Mouse (Mus musculus) CH12.LX (cell line): ENCODE measurements around the gene C9orf72. TPM values are rescaled to one million over a fixed set of nuclear protein-coding genes. Genes with fewer than 3 reads are reported as not detected.

Source experiments
- DNase-seq: peaks from one replicate; pipeline ENCODE4 v3.0.0-alpha.2; 2013; ENCODE audit errors: extremely low read depth
- H3K27ac ChIP-seq: 2 replicates; pipeline ENCODE4 v1.5.1; 2012; ENCODE audit warnings: low read depth, mild to moderate bottlenecking, control low read depth, moderate library complexity; ENCODE audit not compliant: insufficient read depth
- H3K27me3 ChIP-seq: replicated peaks from 2 replicates; pipeline ENCODE3; 2012; ENCODE audit warnings: inconsistent platforms
- H3K36me3 ChIP-seq, 2 experiments: replicated peaks in 1 of 2; 2 replicates each; pipeline versions ENCODE3 to v1.6.1; 2012; ENCODE audit warnings: inconsistent platforms in 1 of 2, low read length in 1 of 2, mild to moderate bottlenecking in 1 of 2, mixed read lengths in 1 of 2, moderate library complexity in 1 of 2; ENCODE audit not compliant: control insufficient read depth in 1 of 2, insufficient read depth in 1 of 2
- H3K4me1 ChIP-seq, 2 experiments: 2 replicates each; pipeline ENCODE4 v1.6.1; 2012; ENCODE audit warnings: inconsistent platforms in 1 of 2, moderate library complexity in 1 of 2; ENCODE audit not compliant: insufficient read depth in 2 of 2, control insufficient read depth in 1 of 2
- H3K4me2 ChIP-seq: 2 replicates; pipeline ENCODE4 v1.6.1; 2012; ENCODE audit warnings: low read depth, mild to moderate bottlenecking, control low read depth; ENCODE audit not compliant: poor library complexity, insufficient read depth, severe bottlenecking
- H3K4me3 ChIP-seq, 3 experiments: fragments of 150-350 bp in 1 of 3; sonication (generic) in 1 of 3; replicated peaks in 1 of 3; 2 replicates each; pipeline versions ENCODE3 to v1.5.1; 2011 to 2012; ENCODE audit warnings: low read depth in 2 of 3, low read length in 2 of 3, mild to moderate bottlenecking in 2 of 3, moderate library complexity in 2 of 3, control low read depth in 1 of 3, improper control_type of control experiment in 1 of 3, inconsistent platforms in 1 of 3, mixed read lengths in 1 of 3; ENCODE audit not compliant: poor library complexity in 1 of 3
- H3K79me2 ChIP-seq: replicated peaks from 2 replicates; pipeline ENCODE4 v1.6.1; 2012; ENCODE audit warnings: mild to moderate bottlenecking, moderate library complexity; ENCODE audit not compliant: control insufficient read depth, poor library complexity, insufficient read depth, severe bottlenecking; ENCODE audit errors: extremely low read depth
- H3K9ac ChIP-seq: 2 replicates; pipeline ENCODE4 v1.6.1; 2012; ENCODE audit warnings: low read depth, mild to moderate bottlenecking, control low read depth, moderate library complexity; ENCODE audit not compliant: insufficient read depth
- H3K9me3 ChIP-seq: replicated peaks from 2 replicates; pipeline ENCODE3; 2012; ENCODE audit warnings: low read length, inconsistent platforms, mixed read lengths
- CHD1 ChIP-seq: IDR thresholded peaks from 2 replicates; pipeline ENCODE4 v1.6.1; 2012; ENCODE audit warnings: low read depth, low read length, improper control_type of control experiment, inconsistent platforms
- CHD2 ChIP-seq: IDR thresholded peaks from 2 replicates; pipeline ENCODE4 v1.6.1; 2011; ENCODE audit warnings: low read length, improper control_type of control experiment
- CTCF ChIP-seq, 2 experiments: IDR thresholded peaks in 1 of 2; conservative IDR thresholded peaks in 1 of 2; 2 replicates each; pipeline ENCODE4 v1.5.1; 2011 to 2012; ENCODE audit warnings: low read depth in 2 of 2, low read length in 2 of 2, improper control_type of control experiment in 1 of 2, inconsistent platforms in 1 of 2, mild to moderate bottlenecking in 1 of 2, moderate library complexity in 1 of 2
- JUN ChIP-seq: IDR thresholded peaks from 2 replicates; pipeline ENCODE4 v1.6.1; 2011; ENCODE audit warnings: low read depth, mild to moderate bottlenecking, low read length, improper control_type of control experiment, moderate library complexity; ENCODE audit not compliant: insufficient read depth
- JUND ChIP-seq: conservative IDR thresholded peaks from 2 replicates; pipeline ENCODE4 v1.6.1; 2011; ENCODE audit warnings: low read depth, low read length, improper control_type of control experiment
- NRF1 ChIP-seq: IDR thresholded peaks from 2 replicates; pipeline ENCODE4 v1.6.1; 2014; ENCODE audit warnings: low read depth, mild to moderate bottlenecking, inconsistent platforms, low read length, improper control_type of control experiment, moderate library complexity
- PAX5 ChIP-seq: IDR thresholded peaks from 2 replicates; pipeline ENCODE4 v1.6.1; 2012; ENCODE audit warnings: low read length, inconsistent platforms, mixed read lengths
- POLR2AphosphoS2 ChIP-seq: IDR thresholded peaks from 2 replicates; pipeline ENCODE4 v1.6.1; 2011; ENCODE audit warnings: low read depth, low read length, improper control_type of control experiment
- RCOR1 ChIP-seq: conservative IDR thresholded peaks from 2 replicates; pipeline ENCODE4 v1.6.1; 2012; ENCODE audit warnings: low read depth, mild to moderate bottlenecking, inconsistent platforms, low read length, improper control_type of control experiment
- SMC3 ChIP-seq: IDR thresholded peaks from 2 replicates; pipeline ENCODE4 v1.6.1; 2011; ENCODE audit warnings: low read depth, low read length, improper control_type of control experiment
- TBP ChIP-seq: conservative IDR thresholded peaks from 2 replicates; pipeline ENCODE4 v1.6.1; 2011; ENCODE audit warnings: low read depth, low read length, improper control_type of control experiment
- TCF12 ChIP-seq: IDR thresholded peaks from 2 replicates; pipeline ENCODE4 v1.6.1; 2014; ENCODE audit warnings: low read depth, mild to moderate bottlenecking, inconsistent platforms, low read length, improper control_type of control experiment
- USF2 ChIP-seq: conservative IDR thresholded peaks from 2 replicates; pipeline ENCODE4 v1.6.1; 2011; ENCODE audit warnings: low read depth, low read length, improper control_type of control experiment
- ZC3H11A ChIP-seq: IDR thresholded peaks from 2 replicates; pipeline ENCODE4 v1.6.1; 2012; ENCODE audit warnings: low read depth, mild to moderate bottlenecking, inconsistent platforms, low read length, improper control_type of control experiment
- ZMIZ1 ChIP-seq: IDR thresholded peaks from 2 replicates; pipeline ENCODE4 v1.6.1; 2012; ENCODE audit warnings: low read depth, mild to moderate bottlenecking, inconsistent platforms, low read length, improper control_type of control experiment
- dilution Hi-C: fragments of 300-500 bp; cut with MboI; formaldehyde crosslinking; loops from 2 replicates; pipeline ENCODE4 v1.14.3; 2020; ENCODE audit warnings: low sequenced_read_pairs; ENCODE audit not compliant: extremely low pct_unique_long_range_greater_than_20kb, extremely low pct_ligation_motif_present
- in situ Hi-C: fragments of 300-500 bp; cut with MboI; formaldehyde crosslinking; loops from 3 replicates; pipeline ENCODE4 v1.14.3; 2019; ENCODE audit warnings: low sequenced_read_pairs, low pct_ligation_motif_present, low pct_unique_long_range_greater_than_20kb, mixed read lengths
- polyA plus RNA-seq: library from polyadenylated mRNA; unstranded; fragments of >175 nt; gene quantifications from 2 replicates; pipeline ENCODE4 v1.2.1, GENCODE M21; 2012; ENCODE audit warnings: low read depth; ENCODE audit not compliant: insufficient read length
- total RNA-seq, 2 experiments: library from RNA; depleted of rRNA; stranded (reverse); fragments of 300-350 nt in 1 of 2; fragments of >200 nt in 1 of 2; gene quantifications; 2 replicates each; pipeline ENCODE4 v1.2.3; 2012 to 2014

Gene C9orf72
- total and polyA plus RNA-seq, 3 experiments = 15.4 to 58.2 (median 49.7) TPM

GRCm38 (mm10) chr4:35204659-35205058 lies 21.3 kb downstream of the C9orf72 start:
- DNase-seq = no peak
- Histone ChIP-seq H3K36me3 (peaks cover 47 to 56% of the 10 kb centered on the region in 2 experiments), H3K9me3 (no peaks in the 10 kb centered on the region), H3K9ac (no peak overlapping the region), H3K27ac (no peak overlapping the region), H3K4me3 (no peak overlapping the region), H3K4me2 (no peak overlapping the region), H3K27me3 (no peaks in the 10 kb centered on the region), H3K79me2 (no peaks in the 10 kb centered on the region; the same call in 1 of the 2 replicates), H3K4me1 (no peaks in the 10 kb centered on the region)
- no peak for TF ChIP-seq CHD2
- no peak for TF ChIP-seq RCOR1
- no peak for TF ChIP-seq POLR2AphosphoS2
- no peak for TF ChIP-seq PAX5
- no peak for TF ChIP-seq TBP
- no peak for TF ChIP-seq TCF12
- TF ChIP-seq ZMIZ1 = no peak
- no peak for TF ChIP-seq NRF1
- no peak for TF ChIP-seq JUN
- no peak for TF ChIP-seq JUND
- in situ Hi-C loops (no loop called here), dilution Hi-C loops (no loop called here)

- H3K4me3 ChIP-seq = no peak overlapping the region
- H3K27ac ChIP-seq = no peak overlapping the region
- TF ChIP-seq ZC3H11A = no peak
- no peak for TF ChIP-seq ZMIZ1
- no peak for TF ChIP-seq CHD1
- no peak for TF ChIP-seq CTCF (conservative IDR thresholded peaks at IDR 0.05 in 1 of 2, IDR thresholded peaks at IDR 0.05 in 1 of 2; ENCODE audit: low read depth in 2 of 2, low read length in 2 of 2)
- no peaks in the 10 kb centered on the region for H3K4me1 ChIP-seq
- in situ Hi-C loops = no loop called here
- dilution Hi-C loops = no loop called here
- no peaks in the 10 kb centered on the region for H3K9me3 ChIP-seq
- H3K27me3 ChIP-seq = no peaks in the 10 kb centered on the region
- H3K36me3 ChIP-seq = peaks cover 56 to 66% of the 10 kb centered on the region in 2 experiments
- no peak overlapping the region for H3K9ac ChIP-seq
- H3K4me2 ChIP-seq = no peak overlapping the region
- no peak for DNase-seq
- no peaks in the 10 kb centered on the region; the same call in 1 of the 2 replicates for H3K79me2 ChIP-seq
Observed at GRCm38 (mm10) chr4:35203724-35204123, 22.3 kb downstream of the C9orf72 start.

- H3K27ac ChIP-seq = no peak overlapping the region
- in situ Hi-C loops = no loop called here
Observed at GRCm38 (mm10) chr4:35201700-35202099, 24.3 kb downstream of the C9orf72 start.

More at GRCm38 (mm10) chr4:35201700-35202099, 24.3 kb downstream of the C9orf72 start:
- DNase-seq = no peak
- Histone ChIP-seq H3K9me3 (no peaks in the 10 kb centered on the region), H3K36me3 (peaks cover 69 to 83% of the 10 kb centered on the region in 2 experiments), H3K79me2 (no peaks in the 10 kb centered on the region; the same call in 1 of the 2 replicates), H3K27me3 (no peaks in the 10 kb centered on the region), H3K4me3 (no peak overlapping the region), H3K9ac (no peak overlapping the region), H3K4me2 (no peak overlapping the region), H3K4me1 (no peaks in the 10 kb centered on the region)
- TF ChIP-seq SMC3 (no peak), USF2 (no peak), POLR2AphosphoS2 (no peak), ZC3H11A (no peak), CTCF (conservative IDR thresholded peaks at IDR 0.05 in 1 of 2, IDR thresholded peaks at IDR 0.05 in 1 of 2; ENCODE audit: low read depth in 2 of 2, low read length in 2 of 2) (no peak)
- dilution Hi-C loops = no loop called here
